Mouse (Mus musculus): Measurements from ENCODE around the gene Pard3.

DNA sequence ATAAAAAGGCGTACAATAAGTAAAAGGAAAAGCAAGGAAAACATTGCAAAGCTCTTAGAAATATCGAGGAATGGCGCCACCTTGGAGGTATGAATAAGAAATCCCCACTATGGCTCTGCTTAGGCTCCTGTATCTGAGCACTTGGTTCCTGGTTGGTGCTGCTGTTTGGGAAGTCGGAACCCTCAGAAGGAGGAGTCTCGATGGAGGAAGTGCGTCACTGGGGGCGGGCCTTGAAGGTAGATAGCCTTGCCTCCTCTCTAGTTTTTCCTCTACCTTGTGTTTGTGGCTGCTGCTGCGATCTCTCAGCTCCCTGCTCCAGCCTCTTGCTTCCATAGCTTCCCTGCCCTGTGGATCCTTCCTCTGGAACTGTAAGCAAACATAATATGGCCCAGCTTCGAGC lies 515.7 kb downstream of the Pard3 start:
- no peak for TF ChIP-seq CTCF (conservative IDR thresholded peaks at IDR 0.05; ENCODE audit: low read length)
- no peak for TF ChIP-seq NANOG (IDR thresholded peaks at IDR 0.05; ENCODE audit: borderline replicate concordance, low read length)

All from E14TG2a.4 (cell line).